Mouse (Mus musculus) lung, embryonic 16.5 days (tissue): ENCODE measurements at regions not wholly inside any gene's neighbourhood (a gene's known extent, or its start where the extent isn't known, plus 50 kb on each side); places are given as distances from the start of the nearest gene placed in this dataset.
A peak's percentile ranks its signal among the peaks of the same experiment; 100 is the strongest.

Experiments
- ATAC-seq: fragments of 200-750 bp; cut with Nextera tagmentation; 2 replicates; pipeline ENCODE4 v1.8.0; 2017; ENCODE audit warnings: low read depth, mild to moderate bottlenecking, moderate library complexity
- H3K27ac ChIP-seq: fragments of 300-500 bp; sonication (generic); 2 replicates; pipeline ENCODE4 v1.5.1; 2014; ENCODE audit warnings: mild to moderate bottlenecking, control low read depth, low read length
- H3K27me3 ChIP-seq: fragments of 300-500 bp; sonication (generic); 2 replicates; pipeline ENCODE4 v1.6.1; 2014; ENCODE audit warnings: low read depth, low read length, mixed read lengths; ENCODE audit not compliant: control insufficient read depth, insufficient read depth
- H3K36me3 ChIP-seq: fragments of 300-500 bp; sonication (generic); 2 replicates; pipeline ENCODE4 v1.6.1; 2014; ENCODE audit warnings: low read length; ENCODE audit not compliant: control insufficient read depth, insufficient read depth
- H3K4me1 ChIP-seq: fragments of 300-500 bp; sonication (generic); replicated peaks from 2 replicates; pipeline ENCODE4 v1.6.1; 2014; ENCODE audit warnings: low read length, mixed read lengths; ENCODE audit not compliant: control insufficient read depth, insufficient read depth
- H3K4me2 ChIP-seq: fragments of 300-500 bp; sonication (generic); 2 replicates; pipeline ENCODE4 v1.6.1; 2014; ENCODE audit warnings: low read depth, low read length, control low read depth
- H3K4me3 ChIP-seq: fragments of 300-500 bp; sonication (generic); 2 replicates; pipeline ENCODE4 v1.5.1; 2014; ENCODE audit warnings: mild to moderate bottlenecking, low read length, control low read depth
- H3K9ac ChIP-seq: fragments of 300-500 bp; sonication (generic); 2 replicates; pipeline ENCODE4 v1.6.1; 2014; ENCODE audit warnings: low read length, control low read depth
- H3K9me3 ChIP-seq: fragments of 300-500 bp; sonication (generic); 2 replicates; pipeline ENCODE4 v1.6.1; 2016; ENCODE audit warnings: low read length; ENCODE audit not compliant: control insufficient read depth
- WGBS: fragments of 180-500 bp; shearing (Covaris S2); extraction: QIAGEN DNeasy Blood & Tissue Kit; methylation state at CpG from one replicate; pipeline ENCODE4 v1.1.7; 2014; 5-methylcytosine and 5-hydroxymethylcytosine counted together

GRCm38 (mm10) chr4:142616901-142617300 is 377.7 kb upstream of the Kazn start:
- H3K4me3 ChIP-seq: no peak overlapping the region
- WGBS: 77% methylated on average over 7 of the region's 7 CpGs
- no peak for ATAC-seq
- no peaks in the 10 kb centered on the region for H3K36me3 ChIP-seq
- no peaks in the 10 kb centered on the region for H3K27me3 ChIP-seq
- no peak overlapping the region for H3K4me2 ChIP-seq
- no peak overlapping the region for H3K27ac ChIP-seq
- H3K4me1 ChIP-seq: peaks cover 6% of the 10 kb centered on the region; the same call in 1 of the 2 replicates
- H3K9me3 ChIP-seq: no peaks in the 10 kb centered on the region
- no peak overlapping the region for H3K9ac ChIP-seq

GRCm38 (mm10) chr4:142605098-142605497 is 365.9 kb upstream of the Kazn start:
- H3K27ac ChIP-seq: no peak overlapping the region
- 67% methylated on average over 3 of the region's 3 CpGs for WGBS
- H3K36me3 ChIP-seq: no peaks in the 10 kb centered on the region
- H3K4me1 ChIP-seq: no peaks in the 10 kb centered on the region
- H3K4me2 ChIP-seq: no peak overlapping the region
- no peaks in the 10 kb centered on the region for H3K9me3 ChIP-seq
- peak; percentile 68 for ATAC-seq
- no peak overlapping the region for H3K9ac ChIP-seq
- H3K4me3 ChIP-seq: no peak overlapping the region
- no peaks in the 10 kb centered on the region for H3K27me3 ChIP-seq

GRCm38 (mm10) chr4:142597214-142597613 is 358.0 kb upstream of the Kazn start:
- Histone ChIP-seq H3K4me2 (no peak overlapping the region), H3K4me3 (no peak overlapping the region), H3K9ac (no peak overlapping the region), H3K9me3 (no peaks in the 10 kb centered on the region), H3K36me3 (no peaks in the 10 kb centered on the region), H3K27me3 (no peaks in the 10 kb centered on the region), H3K4me1 (peaks cover 2% of the 10 kb centered on the region; the same call in 1 of the 2 replicates), H3K27ac (no peak overlapping the region)
- no peak for ATAC-seq
- 38% methylated on average over 4 of the region's 4 CpGs for WGBS

- H3K27ac ChIP-seq: no peak overlapping the region
Observed at GRCm38 (mm10) chr4:142589084-142589741, 350.0 kb upstream of the Kazn start.

GRCm38 (mm10) chr4:142588418-142589083 is 349.4 kb upstream of the Kazn start:
- no peak overlapping the region for H3K9ac ChIP-seq
- no peak overlapping the region for H3K27ac ChIP-seq
- H3K27me3 ChIP-seq: no peaks in the 10 kb centered on the region
- H3K4me3 ChIP-seq: no peak overlapping the region
- H3K4me1 ChIP-seq: no peaks in the 10 kb centered on the region; the same call in 1 of the 2 replicates
- no peak for ATAC-seq
- no peak overlapping the region; the same call in 1 of the 2 replicates for H3K4me2 ChIP-seq
- 53% methylated on average over 24 of the region's 24 CpGs for WGBS
- H3K36me3 ChIP-seq: no peaks in the 10 kb centered on the region
- no peaks in the 10 kb centered on the region; the same call in 1 of the 2 replicates for H3K9me3 ChIP-seq

More at GRCm38 (mm10) chr4:142589084-142589741, 350.0 kb upstream of the Kazn start:
- ATAC-seq: peak; percentile 85
- Histone ChIP-seq H3K27me3 (no peaks in the 10 kb centered on the region), H3K4me1 (no peaks in the 10 kb centered on the region; the same call in 1 of the 2 replicates), H3K9me3 (no peaks in the 10 kb centered on the region; the same call in 1 of the 2 replicates), H3K4me3 (no peak overlapping the region), H3K36me3 (no peaks in the 10 kb centered on the region), H3K9ac (no peak overlapping the region), H3K4me2 (no peak overlapping the region)
- WGBS: 41% methylated on average over 7 of the region's 7 CpGs

- Histone ChIP-seq H3K36me3 (no peaks in the 10 kb centered on the region), H3K9me3 (no peaks in the 10 kb centered on the region; the same call in 1 of the 2 replicates), H3K27ac (no peak overlapping the region), H3K4me2 (no peak overlapping the region), H3K27me3 (no peaks in the 10 kb centered on the region), H3K4me3 (no peak overlapping the region), H3K9ac (no peak overlapping the region), H3K4me1 (no peaks in the 10 kb centered on the region; the same call in 1 of the 2 replicates)
- ATAC-seq: no peak
- WGBS: 77% methylated on average over 22 of the region's 22 CpGs
Observed at GRCm38 (mm10) chr4:142587345-142588035, 348.3 kb upstream of the Kazn start.

GRCm38 (mm10) chr4:142578536-142578935 is 339.3 kb upstream of the Kazn start:
- no peak overlapping the region for H3K4me3 ChIP-seq
- no peaks in the 10 kb centered on the region for H3K36me3 ChIP-seq
- WGBS: 76% methylated on average over 4 of the region's 4 CpGs
- no peak overlapping the region for H3K27ac ChIP-seq
- ATAC-seq: no peak
- no peak overlapping the region for H3K9ac ChIP-seq
- H3K27me3 ChIP-seq: no peaks in the 10 kb centered on the region
- no peaks in the 10 kb centered on the region for H3K9me3 ChIP-seq
- no peaks in the 10 kb centered on the region; the same call in 1 of the 2 replicates for H3K4me1 ChIP-seq
- no peak overlapping the region for H3K4me2 ChIP-seq

- no peaks in the 10 kb centered on the region for H3K36me3 ChIP-seq
- no peak overlapping the region for H3K4me2 ChIP-seq
- 20% methylated on average over 4 of the region's 4 CpGs for WGBS
- H3K27me3 ChIP-seq: no peaks in the 10 kb centered on the region
- no peaks in the 10 kb centered on the region; the same call in 1 of the 2 replicates for H3K4me1 ChIP-seq
- ATAC-seq: peak; percentile 90
- no peak overlapping the region; the same call in 1 of the 2 replicates for H3K27ac ChIP-seq
- no peak overlapping the region for H3K4me3 ChIP-seq
- H3K9me3 ChIP-seq: no peaks in the 10 kb centered on the region
- H3K9ac ChIP-seq: no peak overlapping the region
Observed at GRCm38 (mm10) chr4:142577519-142577918, 338.3 kb upstream of the Kazn start.

GRCm38 (mm10) chr4:142574528-142574927 is 335.3 kb upstream of the Kazn start:
- Histone ChIP-seq H3K36me3 (no peaks in the 10 kb centered on the region), H3K9me3 (no peaks in the 10 kb centered on the region), H3K27me3 (no peaks in the 10 kb centered on the region), H3K4me1 (no peaks in the 10 kb centered on the region; the same call in 1 of the 2 replicates), H3K4me3 (no peak overlapping the region), H3K9ac (no peak overlapping the region), H3K27ac (no peak overlapping the region), H3K4me2 (no peak overlapping the region)
- 72% methylated on average over 1 of the region's 1 CpGs for WGBS
- no peak for ATAC-seq
